Mouse (Mus musculus) stomach, embryonic 14.5 days (tissue): ENCODE results near the gene Rnase2a. TPM values are rescaled to one million over a fixed set of nuclear protein-coding genes. Genes with fewer than 3 reads are reported as not detected.
"Not testable (repeated sequence)": the region's sequence is repeated elsewhere in the genome, so short reads cannot be mapped to it uniquely, and the experiment has no call there.

ENCODE experiments used
- ATAC-seq: fragments of 200-750 bp; cut with Nextera tagmentation; 2 replicates; pipeline ENCODE4 v1.8.0; 2017; ENCODE audit warnings: low read depth, moderate TSS enrichment; ENCODE audit not compliant: insufficient number of reproducible peaks, insufficient read depth, low FRiP score
- H3K27ac ChIP-seq: fragments of 300-500 bp; sonication (generic); 2 replicates; pipeline ENCODE4 v1.5.1; 2014; ENCODE audit warnings: mild to moderate bottlenecking, low read length, moderate library complexity, mixed read lengths
- H3K27me3 ChIP-seq: fragments of 300-500 bp; sonication (generic); 2 replicates; pipeline ENCODE4 v1.6.1; 2014; ENCODE audit warnings: low read length, control low read depth, mixed read lengths; ENCODE audit not compliant: control insufficient read depth, insufficient read depth
- H3K36me3 ChIP-seq: fragments of 300-500 bp; sonication (generic); 2 replicates; pipeline ENCODE4 v1.6.1; 2014; ENCODE audit warnings: mild to moderate bottlenecking, control low read depth, low read length, moderate library complexity, mixed read lengths; ENCODE audit not compliant: control insufficient read depth, insufficient read depth
- H3K4me1 ChIP-seq: fragments of 300-500 bp; sonication (generic); 2 replicates; pipeline ENCODE4 v1.6.1; 2014; ENCODE audit warnings: low read length, control low read depth, mixed read lengths; ENCODE audit not compliant: control insufficient read depth, insufficient read depth
- H3K4me2 ChIP-seq: fragments of 300-500 bp; sonication (generic); replicated peaks from 2 replicates; pipeline ENCODE4 v1.6.1; 2014; ENCODE audit warnings: low read depth, low read length, control low read depth
- H3K4me3 ChIP-seq: fragments of 300-500 bp; sonication (generic); 2 replicates; pipeline ENCODE4 v1.5.1; 2014; ENCODE audit warnings: low read depth, low read length, control low read depth
- H3K9ac ChIP-seq: fragments of 300-500 bp; sonication (generic); replicated peaks from 2 replicates; pipeline ENCODE4 v1.6.1; 2014; ENCODE audit warnings: low read depth, mild to moderate bottlenecking, control low read depth, low read length, moderate library complexity, mixed read lengths
- H3K9me3 ChIP-seq: fragments of 300-500 bp; sonication (generic); 2 replicates; pipeline ENCODE4 v1.6.1; 2016; ENCODE audit warnings: low read depth, low read length, control low read depth; ENCODE audit not compliant: control insufficient read depth
- WGBS: fragments of 180-500 bp; shearing (Covaris S2); extraction: QIAGEN DNeasy Blood & Tissue Kit; methylation state at CpG from one replicate; pipeline ENCODE4 v1.1.7; 2014; 5-methylcytosine and 5-hydroxymethylcytosine counted together
- polyA plus RNA-seq: library from polyadenylated mRNA; unstranded; fragments of >200 nt; fragmentation: Nextera tagmentation; extraction: Ambion mirVana; gene quantifications from 2 replicates; pipeline ENCODE4 v1.2.1, GENCODE M21; 2014

The Rnase2a gene
- not detected in 2 replicates for polyA plus RNA-seq

DNA sequence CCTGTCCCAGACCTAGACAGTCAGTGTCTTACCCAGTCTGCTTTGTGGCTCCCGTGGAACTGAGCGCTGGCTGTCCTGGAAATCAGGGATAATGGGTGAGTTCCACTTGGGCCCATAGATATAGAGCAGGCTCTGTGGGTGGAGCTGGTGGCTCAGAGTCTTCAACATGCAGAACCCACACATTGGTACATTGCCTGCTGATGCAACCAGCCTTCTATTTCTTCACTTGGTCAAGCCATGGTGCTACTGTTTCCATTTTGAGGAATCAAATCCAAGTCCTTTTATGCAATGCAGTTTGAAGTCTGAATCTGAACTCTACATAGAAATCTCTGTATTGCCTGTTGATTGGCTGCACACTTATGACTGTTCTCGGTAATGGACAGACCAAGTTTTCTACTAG, at the start of gene Rnase2a:
Rnase2a (minus strand) TSS at position 72 of the 400 bp plus-strand sequence.
- Histone ChIP-seq H3K4me2 (no peak within 1 kb of the TSS), H3K27me3 (no peaks in the 10 kb centered on the region), H3K4me3 (no peak within 1 kb of the TSS), H3K9ac (no peak within 1 kb of the TSS), H3K27ac (no peak within 1 kb of the TSS), H3K9me3 (no peaks in the 10 kb centered on the region), H3K4me1 (no peaks in the 10 kb centered on the region), H3K36me3 (no peaks in the 10 kb centered on the region)
- ATAC-seq, result no peak
- 93% methylated on average over 3 of the region's 3 CpGs for WGBS

DNA sequence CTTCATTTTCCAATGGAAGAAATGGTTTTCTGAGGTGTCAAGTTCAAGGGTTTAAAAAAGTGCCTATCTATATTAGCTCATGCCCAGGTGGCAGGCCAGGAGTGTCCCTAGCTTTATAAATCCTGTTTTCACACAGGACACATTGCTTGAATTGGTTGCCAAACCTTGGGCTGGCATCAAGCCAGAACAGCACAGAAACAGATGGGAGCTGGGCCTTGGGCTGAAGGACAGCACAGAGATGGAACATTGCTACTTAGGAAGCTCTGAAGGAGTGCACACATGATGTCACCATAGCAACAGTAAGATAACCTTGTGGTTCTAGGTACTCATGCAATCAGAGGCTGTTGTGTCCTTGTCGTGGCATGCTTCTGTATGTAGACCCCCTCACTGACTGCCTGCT, 35.6 kb upstream of the Rnase2a start:
- Histone ChIP-seq H3K27ac (no peak overlapping the region), H3K36me3 (no peaks in the 10 kb centered on the region), H3K4me1 (no peaks in the 10 kb centered on the region), H3K9me3 (no peaks in the 10 kb centered on the region), H3K4me2 (no peak overlapping the region), H3K4me3 (no peak overlapping the region), H3K27me3 (no peaks in the 10 kb centered on the region), H3K9ac (no peak overlapping the region)
- ATAC-seq, result no peak
- 62% methylated on average over 1 of the region's 1 CpGs for WGBS

DNA sequence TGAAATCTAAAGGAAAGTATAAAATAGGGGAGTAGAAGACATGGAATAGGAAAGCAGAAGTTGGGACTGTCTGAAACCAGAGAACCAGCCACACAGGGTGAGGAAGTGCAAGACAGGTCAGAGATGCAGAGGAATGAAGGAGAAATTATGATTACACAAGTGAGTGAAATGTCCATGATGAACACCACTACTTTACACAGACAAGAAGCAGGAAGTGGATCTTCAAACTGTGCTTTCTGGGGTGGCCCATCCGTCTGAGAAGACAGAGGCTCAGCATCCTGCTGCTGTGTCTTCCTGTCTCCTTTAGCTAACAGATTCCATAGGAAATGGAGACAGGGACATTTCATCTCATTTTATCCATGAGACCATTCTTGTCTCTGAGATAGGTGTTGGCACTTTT, 22.6 kb upstream of the Rnase2a start:
- not testable (repeated sequence) for H3K27me3 ChIP-seq, ATAC-seq, H3K9ac ChIP-seq, H3K4me2 ChIP-seq, H3K9me3 ChIP-seq, H3K36me3 ChIP-seq, H3K4me1 ChIP-seq, H3K27ac ChIP-seq, H3K4me3 ChIP-seq
- 54% methylated on average over 1 of the region's 1 CpGs for WGBS

DNA sequence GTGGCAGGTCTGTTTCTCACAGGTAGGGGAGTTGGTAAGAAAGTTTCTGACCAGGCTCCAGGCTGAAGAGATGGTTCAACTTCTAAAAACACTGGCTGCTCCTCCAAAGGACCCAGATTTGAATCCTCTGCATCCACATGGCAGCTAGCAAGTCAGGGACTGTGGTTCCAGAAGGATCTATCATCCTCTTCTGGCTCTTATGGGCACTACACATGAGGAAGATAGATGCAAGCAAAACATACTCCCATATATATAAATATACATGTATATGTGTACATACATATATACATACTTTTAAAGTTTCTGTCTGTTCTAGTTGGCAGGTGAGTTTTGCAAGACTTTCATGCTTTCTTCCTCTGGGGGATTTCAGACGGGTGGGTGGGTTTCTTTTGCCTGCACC, 12.8 kb upstream of the Rnase2a start:
- Histone ChIP-seq H3K27ac (no peak overlapping the region), H3K4me1 (no peaks in the 10 kb centered on the region), H3K9me3 (no peaks in the 10 kb centered on the region), H3K4me2 (no peak overlapping the region), H3K9ac (no peak overlapping the region), H3K4me3 (no peak overlapping the region), H3K36me3 (no peaks in the 10 kb centered on the region), H3K27me3 (no peaks in the 10 kb centered on the region)
- ATAC-seq, result no peak
- WGBS, result 78% methylated on average over 1 of the region's 1 CpGs

DNA sequence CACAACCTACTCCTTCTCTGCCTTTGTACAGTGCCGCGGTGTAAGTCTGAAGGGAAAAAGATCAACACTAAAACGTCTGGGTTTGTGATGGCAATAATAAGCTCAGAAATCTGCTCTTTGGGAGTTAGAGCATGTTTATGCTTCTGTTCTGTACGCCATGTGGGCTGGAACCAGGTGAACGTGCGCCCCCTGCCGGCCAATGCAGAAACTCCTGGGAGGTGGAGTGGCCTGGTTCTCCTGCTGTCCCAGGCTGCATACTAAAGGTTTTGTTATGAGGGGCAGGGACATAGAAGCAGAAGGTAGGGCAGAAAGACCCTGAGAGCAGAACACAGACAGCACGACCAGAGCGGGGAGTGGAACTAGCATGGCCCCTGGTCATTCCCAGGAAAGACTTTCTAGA, 10.2 kb upstream of the Rnase2a start:
- Histone ChIP-seq H3K9ac (no peak overlapping the region), H3K27ac (no peak overlapping the region)
- ATAC-seq, result peak; percentile 91

DNA sequence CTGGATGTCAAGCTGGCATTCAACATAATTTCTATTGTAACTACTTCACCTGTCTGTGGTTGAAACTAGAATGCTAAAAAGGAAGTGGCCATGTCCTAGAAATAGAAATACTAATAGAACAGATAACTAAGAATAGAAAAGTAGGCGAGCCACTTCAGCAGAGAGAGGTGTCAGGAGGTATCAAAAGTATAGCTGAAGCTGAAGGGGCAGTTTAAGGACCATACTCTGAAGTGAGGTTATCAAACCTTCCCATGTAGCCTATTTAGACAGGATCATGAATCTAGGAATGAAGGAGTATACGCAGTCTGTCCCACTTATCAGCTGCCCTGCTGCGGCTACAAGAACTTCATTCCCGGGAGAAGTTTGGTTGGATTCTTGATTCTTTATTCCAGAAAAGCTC, 9.8 kb upstream of the Rnase2a start:
- Histone ChIP-seq H3K27me3 (no peaks in the 10 kb centered on the region), H3K4me2 (peak overlapping the region; percentile 29; the same call in 1 of the 2 replicates), H3K36me3 (no peaks in the 10 kb centered on the region), H3K4me3 (peak overlapping the region; percentile 12; the same call in 1 of the 2 replicates), H3K27ac (no peak overlapping the region), H3K9me3 (no peaks in the 10 kb centered on the region), H3K9ac (no peak overlapping the region), H3K4me1 (no peaks in the 10 kb centered on the region)
- ATAC-seq, result no peak
- WGBS, result 39% methylated on average over 4 of the region's 4 CpGs

More for the DNA sequence above, 10.2 kb upstream of the Rnase2a start:
- Histone ChIP-seq H3K4me2 (peak overlapping the region; percentile 29; the same call in 1 of the 2 replicates), H3K27me3 (no peaks in the 10 kb centered on the region), H3K4me3 (peak overlapping the region; percentile 12; the same call in 1 of the 2 replicates), H3K9me3 (no peaks in the 10 kb centered on the region), H3K4me1 (no peaks in the 10 kb centered on the region), H3K36me3 (no peaks in the 10 kb centered on the region)
- WGBS, result 3% methylated on average over 9 of the region's 9 CpGs

DNA sequence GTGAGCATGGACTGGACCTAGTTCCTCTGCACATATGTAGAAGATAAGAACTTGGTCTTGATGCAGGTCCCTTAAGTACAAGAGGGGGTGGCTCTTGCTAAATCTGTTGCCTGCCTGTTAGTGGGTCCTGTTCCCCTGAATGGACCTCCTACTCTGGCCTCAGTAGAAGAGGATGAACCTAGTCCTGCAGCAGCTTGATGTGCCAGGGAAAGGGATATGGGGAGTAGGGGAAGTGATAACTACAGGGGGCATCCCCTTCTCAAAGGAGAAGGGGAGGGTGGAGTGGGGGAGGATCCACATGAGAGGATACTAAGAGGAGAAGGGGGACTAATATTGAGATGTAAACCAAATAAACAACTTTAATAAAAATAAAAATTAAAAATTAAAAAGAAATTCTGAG, 6.5 kb upstream of the Rnase2a start:
- H3K4me2 ChIP-seq, result no peak overlapping the region
- no peaks in the 10 kb centered on the region for H3K27me3 ChIP-seq
- no peaks in the 10 kb centered on the region for H3K9me3 ChIP-seq
- H3K36me3 ChIP-seq, result no peaks in the 10 kb centered on the region
- H3K27ac ChIP-seq, result no peak overlapping the region
- H3K9ac ChIP-seq, result no peak overlapping the region
- H3K4me1 ChIP-seq, result no peaks in the 10 kb centered on the region
- H3K4me3 ChIP-seq, result no peak overlapping the region
- no peak for ATAC-seq

DNA sequence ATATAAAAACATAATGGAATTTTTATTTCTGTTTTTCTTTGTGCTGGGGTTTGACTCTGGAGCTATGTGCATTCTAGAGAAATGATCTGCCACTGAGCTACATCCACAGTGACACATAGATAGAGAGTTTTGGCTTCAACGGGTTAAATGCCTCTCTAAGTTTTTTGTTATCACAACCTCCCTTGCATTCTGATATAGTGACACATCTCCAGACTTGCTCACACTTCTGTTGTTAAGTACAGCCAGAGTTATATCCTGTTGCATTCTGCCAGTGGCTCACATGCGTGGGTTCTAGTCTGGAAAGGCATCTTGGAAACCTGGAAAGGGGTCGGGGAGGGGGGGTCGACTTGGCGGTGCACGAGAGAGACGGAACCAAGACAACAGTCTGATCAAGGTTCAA, 3.8 kb upstream of the Rnase2a start:
- Histone ChIP-seq H3K27me3 (no peaks in the 10 kb centered on the region), H3K27ac (no peak overlapping the region), H3K36me3 (no peaks in the 10 kb centered on the region), H3K4me3 (no peak overlapping the region), H3K9me3 (no peaks in the 10 kb centered on the region), H3K4me1 (no peaks in the 10 kb centered on the region), H3K4me2 (no peak overlapping the region), H3K9ac (no peak overlapping the region)
- ATAC-seq, result no peak
- 89% methylated on average over 7 of the region's 7 CpGs for WGBS

DNA sequence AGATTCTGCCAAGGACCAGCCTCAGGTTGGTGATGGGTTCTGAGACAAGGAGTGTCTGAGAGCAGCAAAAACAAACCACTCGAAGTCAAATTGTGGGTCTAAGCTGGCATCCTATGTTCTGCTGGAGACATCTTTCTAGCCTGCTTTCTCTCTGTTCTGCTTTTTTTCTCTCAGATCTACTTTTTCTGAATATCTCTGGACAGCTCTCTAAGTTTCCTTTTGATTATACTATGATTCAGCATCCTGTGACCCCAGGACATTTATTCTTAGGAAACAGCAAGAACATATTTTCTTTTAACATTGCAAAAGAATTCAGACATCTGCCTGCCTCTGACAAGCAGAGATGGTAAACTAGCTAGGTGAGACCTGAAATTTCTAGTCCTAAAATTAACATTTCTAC, 2.3 kb downstream of the Rnase2a start:
- no peak overlapping the region for H3K4me2 ChIP-seq
- H3K36me3 ChIP-seq, result no peaks in the 10 kb centered on the region
- WGBS, result 72% methylated on average over 1 of the region's 1 CpGs
- ATAC-seq, result no peak
- no peak overlapping the region for H3K4me3 ChIP-seq
- H3K4me1 ChIP-seq, result no peaks in the 10 kb centered on the region
- no peaks in the 10 kb centered on the region for H3K27me3 ChIP-seq
- no peak overlapping the region for H3K27ac ChIP-seq
- no peaks in the 10 kb centered on the region for H3K9me3 ChIP-seq
- H3K9ac ChIP-seq, result no peak overlapping the region
